Mouse (Mus musculus) E14TG2a.4 (cell line): ENCODE results near the gene Srgap2.

Source experiments
- H3K27me3 ChIP-seq: 2 replicates; pipeline ENCODE4 v1.6.1; 2014; ENCODE audit warnings: low read length, control low read depth; ENCODE audit not compliant: insufficient read depth
- H3K36me3 ChIP-seq: 2 replicates; pipeline ENCODE4 v1.6.1; 2014; ENCODE audit warnings: low read length, control low read depth; ENCODE audit not compliant: insufficient read depth
- H3K4me1 ChIP-seq: replicated peaks from 2 replicates; pipeline ENCODE4 v1.6.1; 2014; ENCODE audit warnings: low read depth, low read length, control low read depth
- H3K4me3 ChIP-seq: replicated peaks from 2 replicates; pipeline ENCODE4 v1.5.1; 2014; ENCODE audit warnings: mild to moderate bottlenecking, low read length
- H3K9me3 ChIP-seq: 2 replicates; pipeline ENCODE4 v1.6.1; 2014; ENCODE audit warnings: low read length, control low read depth
- CTCF ChIP-seq: conservative IDR thresholded peaks from 2 replicates; pipeline ENCODE4 v1.5.1; 2014; ENCODE audit warnings: low read length
- NANOG ChIP-seq: IDR thresholded peaks from 2 replicates; pipeline ENCODE4 v1.6.1; 2014; ENCODE audit warnings: borderline replicate concordance, low read length, mixed read lengths
- POU5F1 ChIP-seq: IDR thresholded peaks from 2 replicates; pipeline ENCODE4 v1.6.1; 2014; ENCODE audit warnings: low read length, borderline replicate concordance

Gene Srgap2

GRCm38 (mm10) chr1:131420660-131421059 lies 106.5 kb downstream of the Srgap2 start:
- Histone ChIP-seq H3K4me3 (no peak overlapping the region), H3K27me3 (no peaks in the 10 kb centered on the region), H3K9me3 (no peaks in the 10 kb centered on the region), H3K36me3 (peaks cover 12% of the 10 kb centered on the region; the same call in 1 of the 2 replicates), H3K4me1 (no peaks in the 10 kb centered on the region)
- no peak for TF ChIP-seq NANOG
- TF ChIP-seq POU5F1 = no peak
- no peak for TF ChIP-seq CTCF

GRCm38 (mm10) chr1:131419307-131419706 lies 107.8 kb downstream of the Srgap2 start:
- no peaks in the 10 kb centered on the region for H3K27me3 ChIP-seq

GRCm38 (mm10) chr1:131417821-131418660 lies 109.1 kb downstream of the Srgap2 start:
- no peaks in the 10 kb centered on the region for H3K4me1 ChIP-seq
- peaks cover 4% of the 10 kb centered on the region; the same call in 1 of the 2 replicates for H3K36me3 ChIP-seq
- TF ChIP-seq POU5F1 = no peak
- TF ChIP-seq CTCF = no peak
- no peak for TF ChIP-seq NANOG
- no peaks in the 10 kb centered on the region for H3K9me3 ChIP-seq
- H3K4me3 ChIP-seq = no peak overlapping the region
- no peaks in the 10 kb centered on the region for H3K27me3 ChIP-seq

More at GRCm38 (mm10) chr1:131419307-131419706, 107.8 kb downstream of the Srgap2 start:
- H3K36me3 ChIP-seq = peaks cover 7% of the 10 kb centered on the region; the same call in 1 of the 2 replicates
- H3K4me3 ChIP-seq = no peak overlapping the region
- no peaks in the 10 kb centered on the region for H3K9me3 ChIP-seq
- no peaks in the 10 kb centered on the region for H3K4me1 ChIP-seq
- no peak for TF ChIP-seq CTCF
- TF ChIP-seq NANOG = no peak
- TF ChIP-seq POU5F1 = no peak

- Histone ChIP-seq H3K9me3 (no peaks in the 10 kb centered on the region), H3K27me3 (no peaks in the 10 kb centered on the region), H3K36me3 (no peaks in the 10 kb centered on the region), H3K4me3 (no peak overlapping the region), H3K4me1 (no peaks in the 10 kb centered on the region)
- TF ChIP-seq CTCF (no peak), POU5F1 (no peak), NANOG (no peak)
Observed at GRCm38 (mm10) chr1:131417059-131417750, 109.9 kb downstream of the Srgap2 start.

- H3K9me3 ChIP-seq = no peaks in the 10 kb centered on the region
- no peaks in the 10 kb centered on the region for H3K4me1 ChIP-seq
- H3K27me3 ChIP-seq = no peaks in the 10 kb centered on the region
- no peaks in the 10 kb centered on the region; the same call in 1 of the 2 replicates for H3K36me3 ChIP-seq
- no peak overlapping the region for H3K4me3 ChIP-seq
- no peak for TF ChIP-seq NANOG
Observed at GRCm38 (mm10) chr1:131403567-131403966, 123.6 kb downstream of the Srgap2 start.

- Histone ChIP-seq H3K36me3 (no peaks in the 10 kb centered on the region; the same call in 1 of the 2 replicates), H3K4me3 (no peak overlapping the region), H3K27me3 (no peaks in the 10 kb centered on the region), H3K9me3 (no peaks in the 10 kb centered on the region), H3K4me1 (no peaks in the 10 kb centered on the region)
- TF ChIP-seq POU5F1 = no peak
- TF ChIP-seq CTCF = no peak
- TF ChIP-seq NANOG = no peak
Observed at GRCm38 (mm10) chr1:131400844-131401243, 126.3 kb downstream of the Srgap2 start.

GRCm38 (mm10) chr1:131398181-131398580 lies 129.0 kb downstream of the Srgap2 start:
- no peaks in the 10 kb centered on the region for H3K27me3 ChIP-seq
- TF ChIP-seq CTCF (no peak), NANOG (no peak), POU5F1 (no peak)
- H3K4me1 ChIP-seq = no peaks in the 10 kb centered on the region

GRCm38 (mm10) chr1:131384406-131384805 lies 142.7 kb downstream of the Srgap2 start:
- Histone ChIP-seq H3K36me3 (no peaks in the 10 kb centered on the region; the same call in 1 of the 2 replicates), H3K4me1 (peaks cover 10% of the 10 kb centered on the region; the same call in 1 of the 2 replicates), H3K4me3 (no peak overlapping the region), H3K27me3 (no peaks in the 10 kb centered on the region), H3K9me3 (no peaks in the 10 kb centered on the region)
- TF ChIP-seq CTCF (no peak), POU5F1 (no peak), NANOG (no peak)

More at GRCm38 (mm10) chr1:131398181-131398580, 129.0 kb downstream of the Srgap2 start:
- H3K9me3 ChIP-seq = no peaks in the 10 kb centered on the region
- no peak overlapping the region for H3K4me3 ChIP-seq
- no peaks in the 10 kb centered on the region for H3K36me3 ChIP-seq

GRCm38 (mm10) chr1:131382184-131382583 lies 145.0 kb downstream of the Srgap2 start:
- Histone ChIP-seq H3K4me3 (no peak overlapping the region), H3K27me3 (no peaks in the 10 kb centered on the region), H3K4me1 (peaks cover 10% of the 10 kb centered on the region), H3K9me3 (peaks cover 14% of the 10 kb centered on the region), H3K36me3 (peaks cover 11% of the 10 kb centered on the region)
- no peak for TF ChIP-seq CTCF
- no peak for TF ChIP-seq POU5F1
- no peak for TF ChIP-seq NANOG
